Mouse (Mus musculus) MEL (cell line): ENCODE results near the gene Irs2. TPM values are rescaled to one million over a fixed set of nuclear protein-coding genes. Genes with fewer than 3 reads are reported as not detected.

ENCODE experiments used
- DNase-seq: peaks from one replicate; pipeline ENCODE4 v3.0.0; 2011; ENCODE audit warnings: low read depth, low spot score
- H3K27ac ChIP-seq: 2 replicates; pipeline ENCODE4 v1.5.1; 2012; ENCODE audit warnings: low read depth, mild to moderate bottlenecking, control low read depth, low read length, moderate library complexity; ENCODE audit not compliant: control insufficient read depth
- H3K27me3 ChIP-seq, 2 experiments: fragments of 150-350 bp in 1 of 2; sonication (generic) in 1 of 2; 2 replicates each; pipeline ENCODE4 v1.6.1; 2012; ENCODE audit warnings: low read length in 2 of 2, mild to moderate bottlenecking in 2 of 2, improper control_type of control experiment in 1 of 2, moderate library complexity in 1 of 2; ENCODE audit not compliant: insufficient read depth in 2 of 2, control insufficient read depth in 1 of 2
- H3K36me3 ChIP-seq, 2 experiments: 2 replicates each; pipeline ENCODE4 v1.6.1; 2012 to 2014; ENCODE audit warnings: low read length in 2 of 2, improper control_type of control experiment in 1 of 2, inconsistent platforms in 1 of 2, mild to moderate bottlenecking in 1 of 2; ENCODE audit not compliant: insufficient read depth in 2 of 2, control insufficient read depth in 1 of 2
- H3K4me1 ChIP-seq, 2 experiments: fragments of 150-350 bp in 1 of 2; sonication (generic) in 1 of 2; 2 replicates each; pipeline ENCODE4 v1.6.1; 2012; ENCODE audit warnings: low read length in 2 of 2, improper control_type of control experiment in 1 of 2, mild to moderate bottlenecking in 1 of 2; ENCODE audit not compliant: insufficient read depth in 2 of 2, control insufficient read depth in 1 of 2
- H3K4me3 ChIP-seq, 2 experiments: fragments of 150-350 bp in 1 of 2; sonication (generic) in 1 of 2; 2 replicates each; pipeline ENCODE4 v1.5.1; 2012; ENCODE audit warnings: low read depth in 2 of 2, low read length in 2 of 2, mild to moderate bottlenecking in 2 of 2, moderate library complexity in 2 of 2, control low read depth in 1 of 2, improper control_type of control experiment in 1 of 2; ENCODE audit not compliant: control insufficient read depth in 1 of 2, insufficient read depth in 1 of 2
- H3K79me2 ChIP-seq: 2 replicates; pipeline ENCODE4 v1.6.1; 2012; ENCODE audit warnings: mild to moderate bottlenecking, low read length, moderate library complexity; ENCODE audit not compliant: control insufficient read depth, poor library complexity, insufficient read depth
- H3K9ac ChIP-seq: 2 replicates; pipeline ENCODE4 v1.6.1; 2012; ENCODE audit warnings: low read depth, mild to moderate bottlenecking, control low read depth, low read length, moderate library complexity; ENCODE audit not compliant: control insufficient read depth, poor library complexity, severe bottlenecking
- H3K9me3 ChIP-seq: fragments of 150-350 bp; sonication (generic); replicated peaks from 2 replicates; pipeline ENCODE4 v1.6.1; 2012; ENCODE audit warnings: mild to moderate bottlenecking, low read length, improper control_type of control experiment, moderate library complexity; ENCODE audit not compliant: insufficient read depth
- CTCF ChIP-seq, 3 experiments: IDR thresholded peaks in 2 of 3; conservative IDR thresholded peaks in 1 of 3; 2 replicates each; pipeline ENCODE4 v1.5.1; 2011 to 2012; ENCODE audit warnings: low read length in 3 of 3, low read depth in 2 of 3, mild to moderate bottlenecking in 2 of 3, improper control_type of control experiment in 1 of 3, inconsistent platforms in 1 of 3, mixed read lengths in 1 of 3, moderate library complexity in 1 of 3; ENCODE audit not compliant: control insufficient read depth in 1 of 3, insufficient read depth in 1 of 3, poor library complexity in 1 of 3, severe bottlenecking in 1 of 3
- E2F4 ChIP-seq: IDR thresholded peaks from 2 replicates; pipeline ENCODE4 v1.6.1; 2011; ENCODE audit warnings: low read depth, low read length, improper control_type of control experiment, borderline replicate concordance
- EP300 ChIP-seq, 2 experiments: IDR thresholded peaks; 2 replicates each; pipeline ENCODE4 v1.6.1; 2011; ENCODE audit warnings: improper control_type of control experiment in 2 of 2, low read length in 2 of 2, low read depth in 1 of 2, mild to moderate bottlenecking in 1 of 2
- GABPA ChIP-seq: IDR thresholded peaks from 2 replicates; pipeline ENCODE4 v1.6.1; 2012; ENCODE audit warnings: low read depth, mild to moderate bottlenecking, inconsistent platforms, low read length, improper control_type of control experiment, moderate library complexity
- JUND ChIP-seq: IDR thresholded peaks from 2 replicates; pipeline ENCODE4 v1.6.1; 2011; ENCODE audit warnings: low read depth, mild to moderate bottlenecking, improper control_type of control experiment, low read length
- KAT2A ChIP-seq: conservative IDR thresholded peaks from 2 replicates; pipeline ENCODE4 v1.6.1; 2012; ENCODE audit warnings: low read depth, low read length, improper control_type of control experiment, inconsistent platforms
- MAFK ChIP-seq: IDR thresholded peaks from 2 replicates; pipeline ENCODE4 v1.6.1; 2011; ENCODE audit warnings: low read depth, mild to moderate bottlenecking, low read length, improper control_type of control experiment, borderline replicate concordance
- MAX ChIP-seq: IDR thresholded peaks from 2 replicates; pipeline ENCODE4 v1.6.1; 2011; ENCODE audit warnings: low read length, improper control_type of control experiment
- MEF2A ChIP-seq: IDR thresholded peaks from 2 replicates; pipeline ENCODE4 v1.6.1; 2014; ENCODE audit warnings: low read depth, mild to moderate bottlenecking, inconsistent platforms, low read length, improper control_type of control experiment; ENCODE audit not compliant: poor library complexity, insufficient replicate concordance, severe bottlenecking; ENCODE audit errors: extremely low read depth
- MXI1 ChIP-seq: IDR thresholded peaks from 2 replicates; pipeline ENCODE4 v1.6.1; 2011; ENCODE audit warnings: mild to moderate bottlenecking, low read depth, low read length, improper control_type of control experiment
- MYB ChIP-seq: IDR thresholded peaks from 2 replicates; pipeline ENCODE4 v1.6.1; 2011; ENCODE audit warnings: mild to moderate bottlenecking, low read depth, low read length, improper control_type of control experiment
- NRF1 ChIP-seq: IDR thresholded peaks from 2 replicates; pipeline ENCODE4 v1.6.1; 2014; ENCODE audit warnings: low read depth, mild to moderate bottlenecking, inconsistent platforms, low read length, improper control_type of control experiment, moderate library complexity; ENCODE audit not compliant: poor library complexity, insufficient read depth, severe bottlenecking
- POLR2A ChIP-seq, 2 experiments: IDR thresholded peaks; 2 replicates each; pipeline ENCODE4 v1.6.1; 2011 to 2012; ENCODE audit warnings: low read length in 2 of 2, mild to moderate bottlenecking in 2 of 2, control low read depth in 1 of 2, improper control_type of control experiment in 1 of 2, low read depth in 1 of 2, moderate library complexity in 1 of 2; ENCODE audit not compliant: control insufficient read depth in 1 of 2, insufficient read depth in 1 of 2, poor library complexity in 1 of 2
- POLR2AphosphoS2 ChIP-seq: IDR thresholded peaks from 2 replicates; pipeline ENCODE4 v1.6.1; 2011; ENCODE audit warnings: low read length, improper control_type of control experiment
- POLR2AphosphoS5 ChIP-seq: IDR thresholded peaks from 2 replicates; pipeline ENCODE4 v1.6.1; 2012; ENCODE audit warnings: low read depth, borderline replicate concordance, mild to moderate bottlenecking, inconsistent platforms, low read length, moderate library complexity, mixed read lengths
- RAD21 ChIP-seq: IDR thresholded peaks from 2 replicates; pipeline ENCODE4 v1.6.1; 2011; ENCODE audit warnings: mild to moderate bottlenecking, low read depth, low read length, improper control_type of control experiment
- RCOR1 ChIP-seq: IDR thresholded peaks from 2 replicates; pipeline ENCODE4 v1.6.1; 2012; ENCODE audit warnings: low read depth, mild to moderate bottlenecking, inconsistent platforms, low read length, improper control_type of control experiment
- SIN3A ChIP-seq: IDR thresholded peaks from 2 replicates; pipeline ENCODE4 v1.6.1; 2012; ENCODE audit warnings: low read length, improper control_type of control experiment, inconsistent platforms
- SMC3 ChIP-seq: IDR thresholded peaks from 2 replicates; pipeline ENCODE4 v1.6.1; 2011; ENCODE audit warnings: low read depth, low read length, improper control_type of control experiment
- TBP ChIP-seq: IDR thresholded peaks from 2 replicates; pipeline ENCODE4 v1.8.0; 2011; ENCODE audit warnings: low read depth, low read length, improper control_type of control experiment
- UBTF ChIP-seq: IDR thresholded peaks from 2 replicates; pipeline ENCODE4 v1.6.1; 2012; ENCODE audit warnings: low read depth, mild to moderate bottlenecking, inconsistent platforms, low read length, improper control_type of control experiment, moderate library complexity, borderline replicate concordance; ENCODE audit not compliant: insufficient read depth
- ZKSCAN1 ChIP-seq: IDR thresholded peaks from 2 replicates; pipeline ENCODE4 v1.6.1; 2012; ENCODE audit warnings: low read depth, mild to moderate bottlenecking, inconsistent platforms, low read length, improper control_type of control experiment, moderate library complexity
- ZMIZ1 ChIP-seq: IDR thresholded peaks from 2 replicates; pipeline ENCODE4 v1.6.1; 2012; ENCODE audit warnings: low read depth, mild to moderate bottlenecking, inconsistent platforms, low read length, improper control_type of control experiment, moderate library complexity
- ZNF384 ChIP-seq: IDR thresholded peaks from 2 replicates; pipeline ENCODE4 v1.6.1; 2012; ENCODE audit warnings: low read depth, mild to moderate bottlenecking, inconsistent platforms, low read length, improper control_type of control experiment
- polyA plus RNA-seq, 2 experiments: library from polyadenylated mRNA; stranded (reverse) in 1 of 2; unstranded in 1 of 2; fragments of >175 nt in 1 of 2; fragments of >200 nt in 1 of 2; gene quantifications; 2 replicates each; pipeline versions ENCODE4 v1.2.1 to v1.2.4; 2012; ENCODE audit warnings: low replicate concordance in 2 of 2, low read depth in 1 of 2; ENCODE audit not compliant: insufficient read length in 2 of 2, insufficient read depth in 1 of 2, missing spikeins in 1 of 2
- total RNA-seq: library from RNA; depleted of rRNA; stranded (reverse); fragments of 300-350 nt; gene quantifications from 2 replicates; pipeline ENCODE4 v1.2.3, GENCODE M21; 2012

The Irs2 gene
- total and polyA plus RNA-seq, 3 experiments: 16.4 to 23.1 TPM; not detected in 1

- no peak for DNase-seq
- Histone ChIP-seq H3K4me1 (peaks cover 2 to 14% of the 10 kb centered on the region in 2 experiments; a peak in 3 of 4 replicates), H3K27me3 (no peaks in the 10 kb centered on the region), H3K79me2 (no peaks in the 10 kb centered on the region), H3K27ac (no peak overlapping the region), H3K36me3 (peaks cover 0 to 9% of the 10 kb centered on the region in 2 experiments; a peak in 2 of 4 replicates), H3K4me3 (no peak overlapping the region), H3K9me3 (no peaks in the 10 kb centered on the region), H3K9ac (no peak overlapping the region)
- TF ChIP-seq MXI1: no peak
- no peak for TF ChIP-seq SIN3A
- no peak for TF ChIP-seq ZKSCAN1
- TF ChIP-seq MYB: no peak
- TF ChIP-seq NRF1: no peak
- no peak for TF ChIP-seq GABPA
- TF ChIP-seq TBP: no peak
- TF ChIP-seq EP300 (IDR thresholded peaks at IDR 0.05; ENCODE audit: low read depth in 1 of 2, low read length in 2 of 2): no peak
- no peak for TF ChIP-seq ZNF384
- TF ChIP-seq POLR2AphosphoS2: no peak
- no peak for TF ChIP-seq POLR2A (IDR thresholded peaks at IDR 0.05; ENCODE audit: control insufficient read depth in 1 of 2, insufficient read depth in 1 of 2, low read depth in 1 of 2, low read length in 2 of 2, poor library complexity in 1 of 2)
- TF ChIP-seq MEF2A: no peak
- TF ChIP-seq ZMIZ1: no peak
- no peak for TF ChIP-seq JUND
- no peak for TF ChIP-seq RAD21
- TF ChIP-seq RCOR1: no peak
- no peak for TF ChIP-seq UBTF
- no peak for TF ChIP-seq MAX
- no peak for TF ChIP-seq CTCF (IDR thresholded peaks at IDR 0.05 in 2 of 3, conservative IDR thresholded peaks at IDR 0.05 in 1 of 3; ENCODE audit: control insufficient read depth in 1 of 3, insufficient read depth in 1 of 3, low read depth in 2 of 3, low read length in 3 of 3, poor library complexity in 1 of 3, severe bottlenecking in 1 of 3)
Measured at GRCm38 (mm10) chr8:10974126-10974525, 34.1 kb downstream of the Irs2 start.

GRCm38 (mm10) chr8:10972851-10973452, 35.3 kb downstream of the Irs2 start:
- DNase-seq: no peak
- no peak overlapping the region for H3K9ac ChIP-seq
- TF ChIP-seq TBP (no peak), ZNF384 (no peak), EP300 (IDR thresholded peaks at IDR 0.05; ENCODE audit: low read depth in 1 of 2, low read length in 2 of 2) (no peak), MAX (no peak), GABPA (no peak), POLR2AphosphoS5 (no peak), E2F4 (no peak), KAT2A (no peak), MAFK (no peak), SMC3 (no peak), NRF1 (no peak)
- TF ChIP-seq, all 39 proteins: peak for 0
- H3K4me1 ChIP-seq: peaks cover 2 to 12% of the 10 kb centered on the region in 2 experiments; a peak in 3 of 4 replicates
- H3K36me3 ChIP-seq: peaks cover 0 to 8% of the 10 kb centered on the region in 2 experiments; a peak in 2 of 4 replicates
- H3K79me2 ChIP-seq: no peaks in the 10 kb centered on the region
- no peak overlapping the region for H3K4me3 ChIP-seq
- 0 out of 4 replicates have a peak, but pooled peaks cover 0 to 1% of the 10 kb centered on the region in 2 experiments for H3K27me3 ChIP-seq
- H3K27ac ChIP-seq: no peak overlapping the region
- H3K9me3 ChIP-seq: no peaks in the 10 kb centered on the region
